Mouse (Mus musculus) megakaryocyte, embryonic 14.5 days (primary cell): ENCODE results near the gene Bri3bp. TPM values are rescaled to one million over a fixed set of nuclear protein-coding genes. Genes with fewer than 3 reads are reported as not detected.
"Not testable (repeated sequence)": the region's sequence is repeated elsewhere in the genome, so short reads cannot be mapped to it uniquely, and the experiment has no call there.

Experiments
- H3K27me3 ChIP-seq: replicated peaks from 2 replicates; pipeline ENCODE3; 2012; ENCODE audit warnings: inconsistent platforms
- H3K36me3 ChIP-seq: replicated peaks from 2 replicates; pipeline ENCODE3; 2012; ENCODE audit warnings: low read length, inconsistent platforms, mixed read lengths
- H3K4me1 ChIP-seq: 2 replicates; pipeline ENCODE4 v1.6.1; 2012; ENCODE audit warnings: inconsistent platforms
- H3K4me3 ChIP-seq: replicated peaks from 2 replicates; pipeline ENCODE3; 2012; ENCODE audit warnings: moderate library complexity, mild to moderate bottlenecking, inconsistent platforms
- H3K9me3 ChIP-seq: 2 replicates; pipeline ENCODE4 v1.6.1; 2012; ENCODE audit warnings: inconsistent platforms
- FLI1 ChIP-seq: IDR thresholded peaks from 2 replicates; pipeline ENCODE4 v1.6.1; 2012; ENCODE audit warnings: low read length, inconsistent platforms, mixed read lengths
- GATA1 ChIP-seq: IDR thresholded peaks from 3 replicates; pipeline ENCODE4 v1.6.1; 2012; ENCODE audit warnings: mixed read lengths, low read length, inconsistent platforms, borderline replicate concordance
- polyA plus RNA-seq: library from polyadenylated mRNA; stranded (reverse); fragments of >175 nt; gene quantifications from 2 replicates; pipeline ENCODE4 v1.2.3, GENCODE M21; 2012; ENCODE audit warnings: low replicate concordance; ENCODE audit not compliant: insufficient read depth

Bri3bp gene
- polyA plus RNA-seq, 1 experiment: 36.5 TPM

DNA sequence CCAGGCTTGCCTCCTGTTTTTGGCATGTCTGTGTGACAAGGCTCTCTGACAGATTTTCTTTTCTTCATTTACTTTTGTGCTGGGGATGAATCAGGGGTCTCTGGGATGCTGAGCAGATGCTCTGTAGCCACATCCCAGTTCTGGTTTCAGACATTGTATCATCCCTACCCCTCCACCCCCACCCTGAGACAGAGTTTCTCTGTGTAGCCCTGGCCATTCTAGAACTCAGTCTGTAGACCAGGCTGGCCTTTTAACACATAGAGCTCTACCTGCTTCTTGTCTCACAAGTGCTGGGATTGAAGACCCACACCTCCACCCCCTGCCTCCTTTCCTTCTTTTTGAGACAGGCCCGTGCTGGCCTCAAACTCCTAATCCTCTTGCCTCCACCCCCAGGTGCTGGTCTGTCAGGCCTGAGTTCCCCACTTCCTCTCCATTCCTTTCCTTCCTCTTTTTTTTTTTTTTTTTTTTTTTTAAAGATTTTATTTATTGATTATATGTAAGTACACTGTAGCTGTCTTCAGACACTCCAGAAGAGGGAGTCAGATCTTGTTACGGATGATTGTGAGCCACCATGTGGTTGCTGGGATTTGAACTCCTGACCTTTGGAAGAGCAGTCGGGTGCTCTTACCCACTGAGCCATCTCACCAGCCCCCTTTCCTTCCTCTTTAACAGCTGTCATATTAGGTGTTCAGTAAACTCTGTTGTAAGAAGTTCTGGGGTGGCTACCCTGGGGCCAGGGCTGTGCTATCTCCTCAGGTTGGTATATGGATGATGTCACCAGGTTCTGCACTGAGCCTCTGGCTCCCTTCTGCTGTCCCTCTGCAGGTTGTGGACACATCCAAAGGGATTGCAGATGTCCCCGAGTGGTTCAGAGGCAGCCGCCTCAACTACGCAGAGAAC is 42.6 kb downstream of the Bri3bp start:
- Histone ChIP-seq H3K4me1 (peaks cover 68% of the 10 kb centered on the region), H3K27me3 (no peaks in the 10 kb centered on the region), H3K4me3 (no peak overlapping the region), H3K36me3 (peaks cover 93% of the 10 kb centered on the region), H3K9me3 (no peaks in the 10 kb centered on the region; the same call in 1 of the 2 replicates)
- TF ChIP-seq FLI1: no peak
- TF ChIP-seq GATA1: no peak

DNA sequence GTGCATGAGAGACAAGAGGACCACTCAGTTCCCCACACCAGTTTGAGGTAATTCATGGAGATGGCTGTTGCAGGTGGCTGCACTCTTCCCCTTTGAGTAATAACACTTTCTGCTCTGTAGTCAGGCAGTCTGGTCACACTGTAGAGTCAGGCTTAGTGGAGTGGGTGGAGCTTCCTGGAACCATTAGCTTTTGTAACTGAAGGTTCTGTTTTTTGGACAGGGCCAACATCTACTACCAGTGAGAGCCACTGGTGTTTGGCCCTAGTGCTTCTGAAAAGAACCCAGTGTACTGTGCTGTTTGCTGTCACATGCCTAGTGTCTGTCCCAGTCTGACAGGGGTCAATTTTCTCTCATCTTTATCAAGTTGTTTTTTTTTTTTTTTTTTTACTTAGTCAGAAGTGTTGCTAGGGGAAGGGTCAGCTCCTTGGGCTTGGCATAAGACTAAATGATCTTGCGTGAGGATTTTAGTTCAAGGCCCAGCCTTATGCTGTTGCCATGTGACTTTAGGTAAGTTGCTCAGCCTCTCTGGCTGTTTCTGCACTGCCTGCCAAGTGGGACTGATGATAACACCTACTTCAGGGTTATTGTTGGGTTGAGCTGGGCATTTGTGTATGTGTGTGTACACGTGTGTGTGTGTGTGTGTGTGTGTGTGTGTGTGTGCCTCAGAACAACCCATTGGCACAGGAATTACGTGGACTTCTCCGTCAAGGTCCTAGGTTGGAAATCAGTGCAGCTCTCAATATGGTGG is 43.8 kb downstream of the Bri3bp start:
- Histone ChIP-seq H3K4me1 (peaks cover 57% of the 10 kb centered on the region), H3K27me3 (no peaks in the 10 kb centered on the region), H3K4me3 (no peak overlapping the region), H3K9me3 (no peaks in the 10 kb centered on the region; the same call in 1 of the 2 replicates), H3K36me3 (peaks cover 91% of the 10 kb centered on the region)
- TF ChIP-seq GATA1 (no peak), FLI1 (no peak)

DNA sequence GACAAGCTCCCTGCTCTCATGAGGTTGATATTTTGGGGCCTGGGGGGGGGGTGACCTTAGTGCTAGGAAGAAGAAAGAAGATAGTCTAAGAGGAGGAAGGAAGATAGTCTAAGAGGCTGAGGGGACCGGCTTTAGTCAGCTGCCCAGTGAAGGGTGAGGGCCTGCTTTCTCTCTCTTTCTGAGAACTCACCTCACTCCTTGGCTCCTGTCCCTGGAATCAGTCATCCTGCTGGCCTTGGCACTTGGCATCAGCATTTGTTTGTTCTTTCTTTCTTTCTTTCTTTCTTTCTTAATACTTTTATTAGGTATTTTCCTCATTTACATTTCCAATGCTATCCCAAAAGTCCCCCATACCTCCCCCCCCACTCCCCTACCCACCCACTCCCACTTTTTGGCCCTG is 44.7 kb downstream of the Bri3bp start:
- peaks cover 48% of the 10 kb centered on the region for H3K4me1 ChIP-seq
- no peaks in the 10 kb centered on the region; the same call in 1 of the 2 replicates for H3K9me3 ChIP-seq
- H3K27me3 ChIP-seq: no peaks in the 10 kb centered on the region
- no peak overlapping the region for H3K4me3 ChIP-seq
- TF ChIP-seq FLI1 (no peak), GATA1 (no peak)
- peaks cover 90% of the 10 kb centered on the region for H3K36me3 ChIP-seq

DNA sequence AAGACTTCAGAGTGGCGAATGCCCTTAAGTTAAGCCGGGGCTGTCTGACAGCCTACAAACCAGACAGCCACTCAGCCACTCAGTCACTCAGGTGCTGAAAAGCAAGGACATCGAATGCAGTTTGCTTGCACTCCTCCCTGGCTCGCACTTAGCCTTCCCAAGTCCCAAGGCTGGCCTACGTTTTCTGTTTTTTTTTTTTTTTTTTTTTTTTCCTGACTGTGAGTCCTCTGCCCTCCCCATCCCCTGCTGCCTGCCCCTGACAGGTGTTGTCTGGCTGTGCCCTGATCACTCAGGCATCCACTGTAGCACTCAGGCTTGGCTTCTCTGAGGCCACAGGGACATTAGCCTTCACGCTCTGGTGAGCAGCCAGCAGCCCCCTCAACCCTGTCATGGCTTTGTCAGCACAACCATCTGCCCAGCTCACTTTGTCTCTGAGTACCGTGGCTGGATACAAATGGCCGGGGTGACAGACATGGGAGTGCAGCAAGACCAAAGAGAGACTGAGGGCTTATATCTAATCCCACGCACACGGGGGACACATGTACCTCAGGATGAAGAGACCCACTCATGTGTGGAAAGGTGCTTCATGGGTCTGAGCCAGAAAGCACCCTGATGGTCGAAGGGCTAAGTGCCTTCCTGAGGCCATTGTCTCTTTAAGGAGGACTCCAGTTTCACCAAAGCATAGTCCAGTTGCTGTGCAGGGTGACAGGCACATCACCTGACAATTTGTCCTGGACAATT is 46.2 kb downstream of the Bri3bp start:
- no peaks in the 10 kb centered on the region; the same call in 1 of the 2 replicates for H3K9me3 ChIP-seq
- TF ChIP-seq GATA1 (no peak), FLI1 (no peak)
- H3K4me3 ChIP-seq: no peak overlapping the region
- H3K36me3 ChIP-seq: peaks cover 91% of the 10 kb centered on the region
- H3K27me3 ChIP-seq: no peaks in the 10 kb centered on the region
- peaks cover 35% of the 10 kb centered on the region for H3K4me1 ChIP-seq

DNA sequence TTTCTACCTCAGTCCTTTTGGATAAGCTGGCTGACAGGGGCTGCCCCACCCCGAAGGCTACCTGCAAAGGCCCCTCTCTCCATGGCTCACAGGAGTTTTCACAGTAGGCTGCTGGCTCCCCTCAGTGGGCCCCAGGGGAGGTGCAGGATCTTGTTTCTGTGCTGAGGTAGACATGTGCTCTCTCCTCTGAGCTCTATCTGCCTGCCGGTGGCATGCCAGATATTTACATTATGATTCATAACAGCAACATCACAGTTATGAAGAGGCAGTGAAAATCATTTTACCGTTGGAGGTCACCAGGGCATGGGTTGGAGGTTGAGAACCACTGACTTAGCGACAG is 46.7 kb downstream of the Bri3bp start:
- H3K9me3 ChIP-seq: no peaks in the 10 kb centered on the region; the same call in 1 of the 2 replicates
- H3K4me3 ChIP-seq: no peak overlapping the region
- H3K36me3 ChIP-seq: peaks cover 91% of the 10 kb centered on the region
- TF ChIP-seq GATA1: no peak
- TF ChIP-seq FLI1: no peak
- no peaks in the 10 kb centered on the region for H3K27me3 ChIP-seq
- H3K4me1 ChIP-seq: peaks cover 35% of the 10 kb centered on the region

DNA sequence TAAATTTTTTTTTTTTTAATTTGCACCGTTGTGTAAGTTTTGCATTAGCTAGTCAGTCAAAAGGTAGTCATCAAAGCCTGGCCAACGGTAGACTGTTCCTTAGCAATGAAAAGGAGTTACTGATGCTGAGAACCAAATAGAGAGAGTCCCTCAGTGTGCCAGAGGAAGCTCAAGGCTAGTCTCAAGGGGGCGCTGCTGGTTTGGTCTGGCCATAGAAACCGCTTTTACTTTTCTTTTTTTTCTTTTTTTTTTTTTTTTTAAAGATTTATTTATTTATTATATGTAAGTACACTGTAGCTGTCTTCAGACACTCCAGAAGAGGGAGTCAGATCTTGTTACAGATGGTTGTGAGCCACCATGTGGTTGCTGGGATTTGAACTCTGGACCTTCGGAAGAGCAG is 47.6 kb downstream of the Bri3bp start:
- H3K36me3 ChIP-seq: peaks cover 86% of the 10 kb centered on the region
- H3K27me3 ChIP-seq, H3K9me3 ChIP-seq: not testable (repeated sequence)

DNA sequence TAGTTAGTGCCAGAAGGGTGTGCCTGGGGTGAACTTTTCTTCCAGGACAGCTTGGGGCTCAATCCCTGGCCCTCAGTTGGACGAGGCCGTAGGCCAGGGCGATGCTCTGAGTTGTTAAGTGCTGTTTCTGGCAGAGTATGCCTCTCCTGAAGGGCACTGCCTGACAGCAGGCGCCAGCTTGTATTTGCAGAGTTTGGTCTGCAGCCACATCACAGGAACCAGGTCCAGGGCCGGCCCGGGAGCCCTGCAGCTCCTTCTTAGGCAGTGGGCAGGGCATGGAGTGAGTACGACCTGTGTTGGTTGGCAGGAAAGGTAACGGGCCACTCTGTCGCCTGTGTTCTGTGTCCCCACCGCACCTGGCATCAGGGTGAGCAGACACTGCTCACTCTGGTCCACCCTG is 49.7 kb downstream of the Bri3bp start:
- no peaks in the 10 kb centered on the region for H3K9me3 ChIP-seq
- no peak overlapping the region for H3K4me3 ChIP-seq
- H3K4me1 ChIP-seq: peaks cover 10% of the 10 kb centered on the region
- no peak for TF ChIP-seq FLI1
- H3K27me3 ChIP-seq: no peaks in the 10 kb centered on the region
- peaks cover 88% of the 10 kb centered on the region for H3K36me3 ChIP-seq

More for the DNA sequence above, 47.6 kb downstream of the Bri3bp start:
- not testable (repeated sequence) for H3K4me3 ChIP-seq
- H3K4me1 ChIP-seq: peaks cover 29% of the 10 kb centered on the region

DNA sequence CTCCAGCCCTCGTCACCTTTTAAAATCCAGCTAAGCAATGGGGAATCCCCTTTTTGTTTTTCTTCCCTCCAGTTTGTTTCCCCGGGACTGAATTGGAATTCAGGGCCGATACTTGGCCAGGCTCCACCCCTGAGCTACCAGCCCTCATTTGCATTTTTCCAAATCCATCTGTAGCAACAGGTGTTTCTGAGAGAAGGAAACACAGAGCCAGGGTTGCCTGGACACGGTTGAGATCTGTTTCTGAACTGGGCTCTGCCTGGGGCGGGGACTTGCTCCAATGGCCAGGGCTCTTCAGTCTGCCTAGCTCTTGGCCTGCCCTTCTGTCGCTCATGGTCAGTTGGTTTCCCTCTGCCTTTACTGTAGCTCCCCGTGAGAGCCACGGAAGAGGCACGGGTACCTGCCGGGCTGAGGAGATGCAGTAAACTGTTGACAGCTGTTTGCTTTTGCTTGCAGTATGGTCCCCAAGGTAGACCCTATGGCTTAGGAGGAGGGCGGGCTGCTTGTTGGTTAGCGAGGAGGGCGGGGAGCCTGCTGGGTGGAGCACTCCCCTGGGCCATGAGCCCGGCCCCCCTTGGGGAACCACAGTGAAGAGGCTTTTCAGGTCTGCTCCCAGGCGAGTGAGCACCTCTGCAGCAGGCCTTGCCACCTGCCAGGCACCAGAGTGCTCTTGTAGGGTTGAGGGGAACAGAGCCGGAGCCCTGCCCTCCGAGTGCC is 51.2 kb downstream of the Bri3bp start:
- Histone ChIP-seq H3K4me1 (peaks cover 11% of the 10 kb centered on the region), H3K27me3 (no peaks in the 10 kb centered on the region), H3K4me3 (no peak overlapping the region), H3K36me3 (peaks cover 80% of the 10 kb centered on the region), H3K9me3 (no peaks in the 10 kb centered on the region)
- no peak for TF ChIP-seq FLI1
- TF ChIP-seq GATA1: no peak

DNA sequence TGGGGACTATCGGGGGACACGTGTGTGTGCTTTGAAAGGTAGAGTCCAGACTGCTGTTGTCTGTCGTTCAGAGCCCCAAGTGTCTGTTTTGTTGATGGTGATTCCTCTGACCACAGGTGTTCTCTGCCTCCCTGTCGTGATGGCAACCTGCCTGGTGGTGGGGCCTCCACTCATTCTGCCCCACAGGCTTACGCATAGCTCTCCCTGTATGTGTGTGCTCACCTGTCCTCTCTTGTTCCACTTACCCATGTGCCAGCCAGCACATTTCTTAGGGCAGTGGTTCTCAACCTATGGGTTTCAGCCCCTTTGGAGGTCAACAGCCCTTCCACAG is 51.7 kb downstream of the Bri3bp start:
- TF ChIP-seq FLI1 (no peak), GATA1 (no peak)
- peaks cover 16% of the 10 kb centered on the region for H3K4me1 ChIP-seq
- H3K9me3 ChIP-seq: no peaks in the 10 kb centered on the region
- H3K36me3 ChIP-seq: peaks cover 80% of the 10 kb centered on the region
- H3K4me3 ChIP-seq: no peak overlapping the region
- no peaks in the 10 kb centered on the region for H3K27me3 ChIP-seq
